Mouse (Mus musculus) neural tube, embryonic 13.5 days (tissue): ENCODE measurements at regions not wholly inside any gene's neighbourhood (a gene's known extent, or its start where the extent isn't known, plus 50 kb on each side); places are given as distances from the start of the nearest gene placed in this dataset.

ENCODE experiments used
- ATAC-seq: fragments of 200-750 bp; cut with Nextera tagmentation; 2 replicates; pipeline ENCODE4 v1.8.0; 2017; ENCODE audit warnings: low read depth, mild to moderate bottlenecking, moderate TSS enrichment, moderate library complexity
- H3K27ac ChIP-seq: fragments of 300-500 bp; sonication (generic); replicated peaks from 2 replicates; pipeline ENCODE4 v1.5.1; 2015; ENCODE audit warnings: moderate library complexity, mild to moderate bottlenecking, inconsistent platforms
- H3K27me3 ChIP-seq: fragments of 300-500 bp; sonication (generic); 2 replicates; pipeline ENCODE4 v1.6.1; 2015; ENCODE audit warnings: mild to moderate bottlenecking, inconsistent platforms
- H3K36me3 ChIP-seq: fragments of 300-500 bp; sonication (generic); 2 replicates; pipeline ENCODE4 v1.6.1; 2015; ENCODE audit warnings: mild to moderate bottlenecking, inconsistent platforms
- H3K4me1 ChIP-seq: fragments of 300-500 bp; sonication (generic); replicated peaks from 2 replicates; pipeline ENCODE4 v1.6.1; 2015; ENCODE audit warnings: inconsistent platforms
- H3K4me2 ChIP-seq: fragments of 300-500 bp; sonication (generic); 2 replicates; pipeline ENCODE4 v1.6.1; 2015; ENCODE audit warnings: inconsistent platforms, mild to moderate bottlenecking, moderate library complexity
- H3K4me3 ChIP-seq: fragments of 300-500 bp; sonication (generic); 2 replicates; pipeline ENCODE4 v1.5.1; 2015; ENCODE audit warnings: mild to moderate bottlenecking, inconsistent platforms
- H3K9ac ChIP-seq: fragments of 300-500 bp; sonication (generic); 2 replicates; pipeline ENCODE4 v1.6.1; 2015; ENCODE audit warnings: moderate library complexity, mild to moderate bottlenecking, inconsistent platforms
- H3K9me3 ChIP-seq: fragments of 300-500 bp; sonication (generic); 2 replicates; pipeline ENCODE4 v1.6.1; 2016; ENCODE audit warnings: inconsistent platforms
- whole genome bisulfite sequencing: fragments of 180-500 bp; shearing (Covaris S2); methylation state at CpG from one replicate; pipeline ENCODE4 v1.1.7; 2015; 5-methylcytosine and 5-hydroxymethylcytosine counted together

DNA sequence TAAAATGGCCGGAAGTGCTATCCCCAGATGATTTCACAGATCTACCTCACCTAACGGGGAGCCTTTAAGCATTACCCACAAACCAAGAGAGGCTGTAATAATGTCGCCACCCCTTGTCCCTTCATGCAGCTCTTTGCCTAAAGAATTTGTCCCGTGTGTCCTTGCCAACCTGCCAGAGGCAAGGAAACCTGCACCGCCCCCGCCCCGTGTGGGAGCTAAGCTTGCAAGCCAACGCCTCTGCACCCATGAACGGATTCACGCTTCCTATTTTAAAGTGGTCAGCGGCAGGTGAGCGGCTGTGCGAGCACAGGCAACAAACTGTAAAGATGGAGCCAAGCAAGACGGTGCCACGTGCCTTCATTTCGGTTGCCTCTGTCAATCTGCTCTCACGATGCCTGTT lies 63.1 kb downstream of the Gm11011 start:
- Histone ChIP-seq H3K4me1 (peaks cover 6% of the 10 kb centered on the region), H3K9me3 (no peaks in the 10 kb centered on the region), H3K27me3 (no peaks in the 10 kb centered on the region), H3K4me2 (no peak overlapping the region), H3K36me3 (no peaks in the 10 kb centered on the region), H3K27ac (no peak overlapping the region), H3K4me3 (no peak overlapping the region), H3K9ac (no peak overlapping the region)
- ATAC-seq: no peak
- WGBS: 83% methylated on average over 17 of the region's 17 CpGs

GRCm38 (mm10) chr2:169519941-169520340 lies 67.6 kb downstream of the Gm11011 start:
- Histone ChIP-seq H3K4me3 (no peak overlapping the region), H3K9ac (no peak overlapping the region), H3K27me3 (no peaks in the 10 kb centered on the region), H3K36me3 (no peaks in the 10 kb centered on the region), H3K9me3 (no peaks in the 10 kb centered on the region), H3K27ac (no peak overlapping the region), H3K4me1 (peaks cover 6% of the 10 kb centered on the region), H3K4me2 (no peak overlapping the region)
- WGBS: 74% methylated on average over 9 of the region's 9 CpGs
- no peak for ATAC-seq

DNA sequence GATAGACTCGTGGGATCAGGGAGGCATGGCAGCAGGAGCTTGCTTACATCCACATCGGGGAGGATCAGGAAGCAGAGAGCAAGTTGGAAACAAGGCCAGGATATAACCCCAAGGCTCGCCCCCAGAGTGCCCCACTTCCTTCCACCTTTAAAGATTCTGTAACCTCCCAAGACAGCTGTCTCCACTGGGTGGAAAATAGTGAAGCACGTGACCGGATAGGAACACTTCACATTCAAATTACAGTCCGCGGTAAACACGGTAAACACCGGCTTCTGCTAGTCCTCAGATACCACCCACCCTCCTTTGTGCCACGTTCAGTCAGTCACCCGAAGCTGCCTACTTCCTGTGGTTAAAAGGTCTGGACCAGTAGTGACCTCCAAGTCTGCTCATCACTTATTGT lies 72.2 kb downstream of the Gm11011 start:
- Histone ChIP-seq H3K36me3 (no peaks in the 10 kb centered on the region), H3K9me3 (no peaks in the 10 kb centered on the region), H3K4me3 (no peak overlapping the region), H3K9ac (no peak overlapping the region), H3K4me1 (no peaks in the 10 kb centered on the region), H3K27ac (no peak overlapping the region), H3K27me3 (no peaks in the 10 kb centered on the region), H3K4me2 (no peak overlapping the region)
- 69% methylated on average over 11 of the region's 11 CpGs for WGBS
- no peak for ATAC-seq

GRCm38 (mm10) chr2:169510741-169511140 lies 76.8 kb downstream of the Gm11011 start:
- Histone ChIP-seq H3K27ac (no peak overlapping the region), H3K4me1 (no peaks in the 10 kb centered on the region), H3K4me2 (no peak overlapping the region), H3K27me3 (no peaks in the 10 kb centered on the region), H3K4me3 (no peak overlapping the region), H3K9ac (no peak overlapping the region), H3K36me3 (no peaks in the 10 kb centered on the region), H3K9me3 (no peaks in the 10 kb centered on the region)
- no peak for ATAC-seq
- WGBS: 89% methylated on average over 2 of the region's 2 CpGs

- H3K4me1 ChIP-seq: no peaks in the 10 kb centered on the region
- H3K4me3 ChIP-seq: no peak overlapping the region
- 77% methylated on average over 4 of the region's 4 CpGs for WGBS
- no peak overlapping the region for H3K27ac ChIP-seq
- no peaks in the 10 kb centered on the region for H3K9me3 ChIP-seq
- no peak overlapping the region for H3K9ac ChIP-seq
- H3K36me3 ChIP-seq: no peaks in the 10 kb centered on the region
- no peak overlapping the region for H3K4me2 ChIP-seq
- no peak for ATAC-seq
- no peaks in the 10 kb centered on the region for H3K27me3 ChIP-seq
Observed at GRCm38 (mm10) chr2:169509406-169509805, 78.1 kb downstream of the Gm11011 start.

- H3K27ac ChIP-seq: no peak overlapping the region
- no peaks in the 10 kb centered on the region for H3K27me3 ChIP-seq
- H3K4me3 ChIP-seq: no peak overlapping the region
- H3K36me3 ChIP-seq: no peaks in the 10 kb centered on the region
- H3K9ac ChIP-seq: no peak overlapping the region
- ATAC-seq: no peak
- no peak overlapping the region for H3K4me2 ChIP-seq
- H3K4me1 ChIP-seq: peaks cover 27% of the 10 kb centered on the region
- 49% methylated on average over 11 of the region's 11 CpGs for WGBS
- no peaks in the 10 kb centered on the region for H3K9me3 ChIP-seq
Observed at GRCm38 (mm10) chr2:169504416-169505057, 83.0 kb downstream of the Gm11011 start.

- no peak overlapping the region for H3K4me2 ChIP-seq
- 0 out of 2 replicates have a peak overlapping the region, but pooled peaks have one; percentile 13 for H3K27ac ChIP-seq
- no peak overlapping the region for H3K9ac ChIP-seq
- no peaks in the 10 kb centered on the region for H3K9me3 ChIP-seq
- no peaks in the 10 kb centered on the region for H3K36me3 ChIP-seq
- no peaks in the 10 kb centered on the region for H3K27me3 ChIP-seq
- 67% methylated on average over 6 of the region's 6 CpGs for WGBS
- ATAC-seq: no peak
- no peak overlapping the region for H3K4me3 ChIP-seq
- H3K4me1 ChIP-seq: peaks cover 27% of the 10 kb centered on the region
Observed at GRCm38 (mm10) chr2:169503598-169503958, 84.0 kb downstream of the Gm11011 start.

GRCm38 (mm10) chr2:169502717-169503597 lies 84.6 kb downstream of the Gm11011 start:
- Histone ChIP-seq H3K36me3 (no peaks in the 10 kb centered on the region), H3K4me2 (peak overlapping the region; percentile 36), H3K4me3 (no peak overlapping the region), H3K9ac (no peak overlapping the region; the same call in 1 of the 2 replicates), H3K27ac (peak overlapping the region; percentile 54), H3K9me3 (no peaks in the 10 kb centered on the region), H3K4me1 (peaks cover 27% of the 10 kb centered on the region), H3K27me3 (no peaks in the 10 kb centered on the region)
- peak; percentile 75 for ATAC-seq
- 19% methylated on average over 19 of the region's 19 CpGs for WGBS

DNA sequence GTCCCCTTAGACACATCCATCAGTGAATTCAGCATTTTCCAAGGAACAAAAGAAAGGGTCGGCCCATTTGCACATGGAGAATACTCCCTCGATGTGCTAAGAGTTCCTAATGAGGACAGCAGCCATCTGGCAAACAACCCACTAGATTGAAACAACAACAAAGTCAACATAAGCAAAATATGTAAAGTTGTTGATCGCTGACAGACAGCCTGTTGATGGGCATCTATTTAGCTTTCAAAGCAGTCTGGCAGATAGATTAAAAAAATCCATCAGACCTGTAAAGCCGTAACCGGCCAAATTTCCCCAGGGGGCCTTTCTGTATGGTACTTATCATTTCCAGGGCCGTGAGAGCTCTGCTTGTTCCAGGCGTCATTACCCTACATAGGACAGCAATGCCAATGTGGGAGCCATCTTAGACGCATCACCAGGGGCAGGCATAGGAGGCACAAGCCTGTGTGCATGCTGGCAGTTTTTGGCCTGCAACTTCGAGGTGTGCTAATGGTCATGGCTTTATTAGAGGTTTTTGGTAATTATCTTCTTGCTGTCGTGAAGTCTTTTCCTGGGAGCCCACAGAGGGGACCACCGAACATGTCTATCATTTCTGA lies 85.7 kb downstream of the Gm11011 start:
- Histone ChIP-seq H3K27ac (peak overlapping the region; percentile 54; the same call in 1 of the 2 replicates), H3K9me3 (no peaks in the 10 kb centered on the region), H3K27me3 (no peaks in the 10 kb centered on the region), H3K4me2 (no peak overlapping the region), H3K4me3 (no peak overlapping the region), H3K4me1 (peaks cover 27% of the 10 kb centered on the region), H3K36me3 (no peaks in the 10 kb centered on the region), H3K9ac (no peak overlapping the region)
- 44% methylated on average over 11 of the region's 11 CpGs for WGBS
- no peak for ATAC-seq

GRCm38 (mm10) chr2:169495368-169495767 lies 92.2 kb downstream of the Gm11011 start:
- no peak for ATAC-seq

GRCm38 (mm10) chr2:169494503-169495311 lies 92.8 kb downstream of the Gm11011 start:
- Histone ChIP-seq H3K27me3 (no peaks in the 10 kb centered on the region), H3K9me3 (no peaks in the 10 kb centered on the region), H3K36me3 (no peaks in the 10 kb centered on the region), H3K4me2 (no peak overlapping the region), H3K27ac (no peak overlapping the region), H3K9ac (no peak overlapping the region), H3K4me1 (peaks cover 6% of the 10 kb centered on the region; the same call in 1 of the 2 replicates), H3K4me3 (no peak overlapping the region)
- no peak for ATAC-seq
- 79% methylated on average over 11 of the region's 11 CpGs for WGBS

More at GRCm38 (mm10) chr2:169495368-169495767, 92.2 kb downstream of the Gm11011 start:
- 92% methylated on average over 10 of the region's 10 CpGs for WGBS
- Histone ChIP-seq H3K4me2 (no peak overlapping the region), H3K9ac (no peak overlapping the region), H3K36me3 (no peaks in the 10 kb centered on the region), H3K9me3 (no peaks in the 10 kb centered on the region), H3K27ac (no peak overlapping the region), H3K4me1 (peaks cover 6% of the 10 kb centered on the region; the same call in 1 of the 2 replicates), H3K27me3 (no peaks in the 10 kb centered on the region), H3K4me3 (no peak overlapping the region)
